Comparison of ENCODE assay signal across 21 mouse cellular contexts in the genomic region with DNA sequence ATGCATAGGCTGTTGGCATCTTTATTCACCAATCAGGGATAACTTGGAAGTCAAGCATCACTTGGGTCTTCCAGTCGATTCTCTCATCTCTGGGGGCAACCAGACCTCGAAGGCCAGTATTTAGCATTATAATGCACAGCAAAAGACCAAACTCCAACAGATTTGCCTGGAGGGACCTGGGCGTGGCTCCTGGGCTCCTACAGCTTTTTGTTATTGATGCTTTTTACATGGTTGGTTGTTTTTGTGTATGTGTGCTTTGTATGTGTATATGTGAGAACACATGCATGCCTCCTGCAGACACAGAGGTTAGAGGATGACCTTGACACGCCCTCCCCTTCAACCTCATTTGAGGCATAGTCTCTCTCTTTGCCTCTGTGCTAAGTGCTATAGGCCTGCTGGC.
"Had no signal": no experiment of that assay in that cellular context is flagged by ENCODE, and none has a peak within 500 bp of the region (broad histone marks: within the 10 kb centered on the region; RNA-seq: fewer than 3 reads in every experiment).

No protein-coding gene starts in this region.

- ATAC-seq: liver, postnatal 0 days; lung, postnatal 0 days; midbrain, embryonic 16.5 days had no signal

- H3K36me3 ChIP-seq: liver, embryonic 15.5 days; lung, embryonic 15.5 days; midbrain, embryonic 10.5 days; midbrain, embryonic 12.5 days; neural tube, embryonic 13.5 days; neural tube, embryonic 15.5 days; stomach, embryonic 15.5 days had no signal

- H3K27ac ChIP-seq: liver, embryonic 15.5 days; lung, embryonic 15.5 days; midbrain, embryonic 10.5 days; midbrain, embryonic 12.5 days; neural tube, embryonic 13.5 days; neural tube, embryonic 15.5 days; stomach, embryonic 15.5 days; stomach, postnatal 0 days had no signal

- H3K4me1 ChIP-seq: liver, embryonic 15.5 days; megakaryocyte, embryonic 14.5 days; neural tube, embryonic 15.5 days; stomach, embryonic 15.5 days had no signal

- DNase-seq: liver, postnatal 0 days; lung, adult 2 months; lung, postnatal 14 days; lung, postnatal 4 days; midbrain, embryonic 14.5 days; right cerebral cortex, postnatal 14 days; thymus, adult 2 months; thymus, postnatal 25 days; thymus, postnatal 4 days had no signal

- H3K9ac ChIP-seq: liver, embryonic 15.5 days; liver, postnatal 0 days; lung, embryonic 15.5 days; midbrain, embryonic 12.5 days; neural tube, embryonic 13.5 days; neural tube, embryonic 15.5 days; stomach, embryonic 15.5 days had no signal

- H3K27me3 ChIP-seq: liver, embryonic 15.5 days; lung, embryonic 15.5 days; midbrain, embryonic 12.5 days; neural tube, embryonic 13.5 days; neural tube, embryonic 15.5 days; stomach, embryonic 15.5 days had no signal

- H3K4me3 ChIP-seq: liver, embryonic 15.5 days; lung, embryonic 15.5 days; megakaryocyte, embryonic 14.5 days; midbrain, embryonic 10.5 days; midbrain, embryonic 12.5 days; myocyte; neural tube, embryonic 13.5 days; neural tube, embryonic 15.5 days; stomach, embryonic 15.5 days had no signal

- H3K9me3 ChIP-seq: liver, embryonic 15.5 days; lung, embryonic 15.5 days; midbrain, embryonic 10.5 days; midbrain, embryonic 12.5 days; neural tube, embryonic 13.5 days; neural tube, embryonic 15.5 days; stomach, embryonic 15.5 days had no signal
